Mouse (Mus musculus) heart, postnatal 36 days (tissue): ENCODE results near the gene Ankrd10. TPM values are rescaled to one million over a fixed set of nuclear protein-coding genes. Genes with fewer than 3 reads are reported as not detected.
"Not testable (repeated sequence)": the region's sequence is repeated elsewhere in the genome, so short reads cannot be mapped to it uniquely, and the experiment has no call there.

Experiments
- DNase-seq, 2 experiments: peaks; one replicate each; pipeline ENCODE4 v3.0.0; 2021 to 2022
- intact Hi-C: fragments of 180-260 bp; cut with DNase I; formaldehyde crosslinking; loops from one replicate; pipeline ENCODE4 v1.15.1; 2025
- total RNA-seq, 2 experiments: library from RNA; stranded (reverse); gene quantifications; 2 replicates each; pipeline ENCODE4 v1.2.3; 2021

The Ankrd10 gene
- total RNA-seq, 2 experiments from 2014 or later: 22.1 to 26.0 TPM

GRCm38 (mm10) chr8:11616294-11616693 is 19.3 kb downstream of the Ankrd10 start:
- peak; percentile 41 to 56 for DNase-seq
- intact Hi-C loops: loop anchor here (5.0 kb wide), 1 partner anchor 86 kb away; the partner anchor contains the start of gene 1700016D06Rik

- no peak for DNase-seq
- intact Hi-C loops: loop anchor here (5.0 kb wide), 1 partner anchor 177 kb away; no protein-coding TSS in a partner anchor
These were observed 21.3 kb downstream of the Ankrd10 start for GRCm38 (mm10) chr8:11614126-11614835.

GRCm38 (mm10) chr8:11608848-11609247 is 26.7 kb downstream of the Ankrd10 start:
- intact Hi-C loops: no loop called here
- DNase-seq: no peak

GRCm38 (mm10) chr8:11602006-11602680 is 33.4 kb downstream of the Ankrd10 start:
- intact Hi-C loops: loop anchor here (1.0 to 5.0 kb wide), 4 partner anchors 35 to 98 kb away; no protein-coding TSS in a partner anchor
- DNase-seq: peak; percentile 65 to 70

- intact Hi-C loops: loop anchor here (5.0 kb wide), 1 partner anchor 33 kb away; no protein-coding TSS in a partner anchor
These were observed 35.1 kb downstream of the Ankrd10 start for GRCm38 (mm10) chr8:11600301-11600951.

GRCm38 (mm10) chr8:11593222-11593884 is 42.2 kb downstream of the Ankrd10 start:
- DNase-seq: no peak
- intact Hi-C loops: no loop called here

More at GRCm38 (mm10) chr8:11600301-11600951, 35.1 kb downstream of the Ankrd10 start:
- DNase-seq: no peak

- DNase-seq: no peak
- intact Hi-C loops: no loop called here
These were observed 43.3 kb downstream of the Ankrd10 start for GRCm38 (mm10) chr8:11592296-11592695.

GRCm38 (mm10) chr8:11591837-11592236 is 43.7 kb downstream of the Ankrd10 start:
- intact Hi-C loops: no loop called here
- no peak for DNase-seq

GRCm38 (mm10) chr8:11586374-11586745 is 49.2 kb downstream of the Ankrd10 start:
- intact Hi-C loops: no loop called here
- no peak for DNase-seq

GRCm38 (mm10) chr8:11585513-11586373 is 49.8 kb downstream of the Ankrd10 start:
- no peak for DNase-seq
- intact Hi-C loops: no loop called here

- no peak for DNase-seq
- intact Hi-C loops: no loop called here
These were observed 59.8 kb downstream of the Ankrd10 start for GRCm38 (mm10) chr8:11575604-11576384.

GRCm38 (mm10) chr8:11574911-11575603 is 60.5 kb downstream of the Ankrd10 start:
- intact Hi-C loops: no loop called here
- DNase-seq: no peak

GRCm38 (mm10) chr8:11572428-11572827 is 63.1 kb downstream of the Ankrd10 start:
- no peak for DNase-seq
- intact Hi-C loops: no loop called here

- intact Hi-C loops: no loop called here
- no peak for DNase-seq
These were observed 63.6 kb downstream of the Ankrd10 start for GRCm38 (mm10) chr8:11571950-11572349.

- intact Hi-C loops: no loop called here
- DNase-seq: no peak
These were observed 64.8 kb downstream of the Ankrd10 start for GRCm38 (mm10) chr8:11570742-11571141.

GRCm38 (mm10) chr8:11569260-11570097 is 66.1 kb downstream of the Ankrd10 start:
- intact Hi-C loops: loop anchor here (5.0 kb wide), 1 partner anchor 33 kb away; no protein-coding TSS in a partner anchor
- no peak for DNase-seq

GRCm38 (mm10) chr8:11568193-11568592 is 67.4 kb downstream of the Ankrd10 start:
- not testable (repeated sequence) for DNase-seq
- intact Hi-C loops: loop anchor here (5.0 kb wide), 1 partner anchor 34 kb away; no protein-coding TSS in a partner anchor
